Mouse (Mus musculus): ENCODE measurements at regions not wholly inside any gene's neighbourhood (a gene's known extent, or its start where the extent isn't known, plus 50 kb on each side); places are given as distances from the start of the nearest gene placed in this dataset.
A peak's percentile ranks its signal among the peaks of the same experiment; 100 is the strongest.

GRCm38 (mm10) chr7:75398904-75399724 is 56.2 kb upstream of the Akap13 start:
- DNase-seq (ENCODE audit: extremely low read depth, low read depth): peak; percentile 12

- DNase-seq (ENCODE audit: extremely low read depth, low read depth): no peak
Observed at GRCm38 (mm10) chr7:75400471-75400870, 54.9 kb upstream of the Akap13 start.

GRCm38 (mm10) chr7:75404955-75405354 is 50.4 kb upstream of the Akap13 start:
- no peak for DNase-seq (ENCODE audit: extremely low read depth, low read depth)
